Mouse (Mus musculus) heart, embryonic 11.5 days (tissue): ENCODE measurements at regions not wholly inside any gene's neighbourhood (a gene's known extent, or its start where the extent isn't known, plus 50 kb on each side); places are given as distances from the start of the nearest gene placed in this dataset.

ENCODE experiments used
- ATAC-seq: fragments of 200-750 bp; cut with Nextera tagmentation; replicated peaks from 2 replicates; pipeline ENCODE4 v1.8.0; 2017; ENCODE audit warnings: moderate library complexity; ENCODE audit not compliant: insufficient number of reproducible peaks, low FRiP score, low TSS enrichment
- H3K27ac ChIP-seq: fragments of 300-500 bp; sonication (generic); 2 replicates; pipeline ENCODE4 v1.5.1; 2014; ENCODE audit warnings: mild to moderate bottlenecking, low read depth, low read length
- H3K27me3 ChIP-seq: fragments of 300-500 bp; sonication (generic); 2 replicates; pipeline ENCODE4 v1.6.1; 2014; ENCODE audit warnings: mild to moderate bottlenecking, low read length, mixed read lengths; ENCODE audit not compliant: control insufficient read depth, insufficient read depth
- H3K36me3 ChIP-seq: fragments of 300-500 bp; sonication (generic); 2 replicates; pipeline ENCODE4 v1.6.1; 2014; ENCODE audit warnings: mild to moderate bottlenecking, low read length, moderate library complexity, mixed read lengths; ENCODE audit not compliant: control insufficient read depth, insufficient read depth
- H3K4me1 ChIP-seq: fragments of 300-500 bp; sonication (generic); 2 replicates; pipeline ENCODE4 v1.6.1; 2014; ENCODE audit warnings: low read length; ENCODE audit not compliant: control insufficient read depth, insufficient read depth
- H3K4me2 ChIP-seq: fragments of 300-500 bp; sonication (generic); 2 replicates; pipeline ENCODE4 v1.6.1; 2014; ENCODE audit warnings: mild to moderate bottlenecking, moderate library complexity
- H3K4me3 ChIP-seq: fragments of 300-500 bp; sonication (generic); 2 replicates; pipeline ENCODE4 v1.5.1; 2014; ENCODE audit warnings: low read depth, low read length
- H3K9ac ChIP-seq: fragments of 300-500 bp; sonication (generic); 2 replicates; pipeline ENCODE4 v1.6.1; 2014; ENCODE audit warnings: mild to moderate bottlenecking, low read depth, low read length, moderate library complexity
- H3K9me3 ChIP-seq: fragments of 300-500 bp; sonication (generic); replicated peaks from 2 replicates; pipeline ENCODE4 v1.6.1; 2016; ENCODE audit warnings: low read length; ENCODE audit not compliant: control insufficient read depth
- WGBS: fragments of 180-500 bp; shearing (Covaris S2); extraction: QIAGEN DNeasy Blood & Tissue Kit; methylation state at CpG from one replicate; pipeline ENCODE4 v1.1.7; 2014; ENCODE audit not compliant: insufficient replicate concordance; 5-methylcytosine and 5-hydroxymethylcytosine counted together

DNA sequence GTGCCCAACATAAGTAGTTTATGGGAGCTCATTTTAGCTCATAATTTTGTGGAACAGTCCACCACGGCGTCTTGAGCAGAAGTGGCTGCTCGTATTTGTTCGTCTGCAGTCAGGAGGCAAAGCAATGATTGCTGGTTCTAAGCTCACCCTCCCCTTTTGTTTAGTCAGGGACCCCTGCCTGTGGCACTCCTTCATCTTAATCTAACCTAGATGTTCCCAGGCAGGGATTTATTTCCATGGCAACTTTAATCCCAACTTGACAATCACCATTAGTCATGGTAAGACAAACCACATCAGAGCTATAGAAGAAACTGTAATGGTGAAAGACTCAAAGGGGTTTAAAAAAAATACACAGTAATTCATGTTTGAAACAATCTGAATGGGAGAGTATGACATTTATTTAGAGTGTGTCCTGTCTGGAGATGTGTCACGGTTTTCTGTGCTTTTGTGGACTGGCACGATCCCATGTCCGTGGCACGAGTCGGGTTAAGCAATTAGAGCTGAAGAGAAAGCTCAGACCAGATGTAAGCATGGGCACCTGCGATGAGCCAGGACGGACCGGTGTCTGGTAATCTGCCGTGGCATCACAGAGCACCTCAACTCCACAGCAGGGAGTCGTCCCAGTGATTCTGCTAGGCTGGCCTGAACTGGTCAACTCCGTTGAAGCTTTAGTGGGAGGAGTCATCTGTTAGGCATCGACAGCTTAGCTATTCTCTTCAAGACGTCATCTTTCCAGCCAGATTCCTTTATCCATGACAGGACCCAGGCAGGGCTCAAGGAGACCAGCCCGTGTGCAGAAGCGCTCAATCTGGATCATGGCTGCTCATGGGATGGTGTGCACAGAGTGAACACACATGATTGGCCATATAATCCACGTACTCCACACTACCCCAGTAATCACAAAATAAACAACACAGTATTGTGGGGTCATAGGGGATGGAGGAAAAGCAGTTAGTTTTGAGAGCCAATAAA is 281.5 kb downstream of the Ajap1 start:
- H3K4me1 ChIP-seq, result no peaks in the 10 kb centered on the region
- no peak overlapping the region for H3K27ac ChIP-seq
- no peaks in the 10 kb centered on the region for H3K9me3 ChIP-seq
- H3K4me3 ChIP-seq, result no peak overlapping the region
- no peak for ATAC-seq
- H3K36me3 ChIP-seq, result no peaks in the 10 kb centered on the region
- no peak overlapping the region for H3K9ac ChIP-seq
- 71% methylated on average over 20 of the region's 20 CpGs for WGBS
- H3K27me3 ChIP-seq, result no peaks in the 10 kb centered on the region
- H3K4me2 ChIP-seq, result no peak overlapping the region

DNA sequence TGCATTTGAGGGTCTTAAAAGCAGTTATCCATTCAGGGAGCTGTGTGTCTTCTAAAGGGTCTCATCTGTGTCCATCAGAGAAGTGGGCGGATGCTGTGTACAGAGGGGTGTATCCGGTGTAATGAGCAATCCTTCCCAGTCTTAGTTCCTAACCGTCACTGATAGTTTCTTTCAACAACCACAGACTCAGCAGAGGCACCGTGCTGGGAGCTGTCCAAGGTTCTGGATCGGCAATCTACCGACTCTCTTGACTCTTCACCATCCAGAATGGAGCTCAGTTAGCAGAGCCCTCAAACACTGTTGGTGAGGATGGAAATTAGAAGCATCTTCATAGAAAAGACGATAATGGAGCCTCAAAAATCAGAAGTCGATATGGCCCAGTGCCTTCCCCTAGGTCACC is 293.1 kb downstream of the Ajap1 start:
- Histone ChIP-seq H3K9ac (no peak overlapping the region), H3K9me3 (no peaks in the 10 kb centered on the region), H3K4me3 (no peak overlapping the region), H3K4me1 (peaks cover 13% of the 10 kb centered on the region), H3K36me3 (no peaks in the 10 kb centered on the region), H3K4me2 (no peak overlapping the region), H3K27ac (no peak overlapping the region), H3K27me3 (peaks cover 3% of the 10 kb centered on the region; the same call in 1 of the 2 replicates)
- no peak for ATAC-seq
- WGBS, result 4% methylated on average over 8 of the region's 8 CpGs

DNA sequence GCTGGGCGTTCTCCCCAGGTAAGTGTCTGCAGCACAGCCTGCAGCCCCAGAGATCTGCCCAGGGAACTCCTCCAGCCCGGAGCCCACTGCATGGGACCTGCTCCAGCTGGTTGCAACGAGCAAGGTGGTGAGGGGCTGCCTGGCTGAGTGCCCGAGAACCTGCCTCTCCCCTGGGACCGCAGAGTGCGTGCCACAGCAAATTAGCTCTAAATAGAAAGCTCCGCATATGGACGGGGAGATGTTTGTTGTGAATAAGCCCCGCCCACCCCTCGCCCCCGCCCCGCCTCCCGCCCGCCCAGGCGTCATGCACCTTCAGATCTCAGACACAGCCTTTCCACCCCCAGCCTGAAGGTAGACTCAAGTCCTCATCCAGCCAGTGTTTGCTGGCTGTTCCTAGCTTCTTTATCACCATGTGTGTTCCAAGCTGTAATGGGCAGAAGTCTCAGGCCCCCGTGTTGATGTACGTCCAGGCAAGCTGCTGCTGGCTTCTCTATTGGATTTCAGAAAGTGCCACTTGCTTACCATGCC is 294.0 kb downstream of the Ajap1 start:
- no peak for ATAC-seq
- WGBS, result 1% methylated on average over 17 of the region's 17 CpGs
- Histone ChIP-seq H3K27ac (no peak overlapping the region), H3K4me2 (peak overlapping the region; percentile 49), H3K4me3 (no peak overlapping the region), H3K36me3 (no peaks in the 10 kb centered on the region), H3K9me3 (no peaks in the 10 kb centered on the region), H3K27me3 (peaks cover 3% of the 10 kb centered on the region; the same call in 1 of the 2 replicates), H3K9ac (no peak overlapping the region), H3K4me1 (peaks cover 13% of the 10 kb centered on the region)

DNA sequence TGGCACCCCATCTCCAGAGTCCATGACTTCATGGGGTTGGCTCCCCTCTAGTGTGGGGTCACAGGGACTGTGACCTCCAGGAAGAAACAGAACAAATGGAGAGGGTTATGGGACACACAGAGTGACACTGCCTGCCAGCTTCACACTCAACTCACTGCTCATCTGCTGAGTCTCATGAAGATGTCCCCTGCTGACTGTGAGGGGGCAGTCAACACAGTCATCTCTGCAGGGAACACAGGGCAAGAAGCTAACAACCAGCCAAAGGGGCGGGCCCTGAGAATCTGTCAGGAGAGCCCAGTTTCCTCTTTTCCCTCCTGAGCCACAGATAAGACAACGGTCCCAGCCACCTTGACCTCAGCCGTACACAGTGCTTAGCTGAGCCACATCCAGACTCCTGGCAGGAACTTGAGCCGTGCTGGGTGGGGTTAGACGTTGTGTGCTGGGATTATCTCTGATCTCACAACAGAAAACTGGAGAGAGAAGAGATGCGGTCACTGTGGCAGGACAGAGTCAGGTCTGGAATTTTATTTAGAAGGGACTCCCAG is 294.6 kb downstream of the Ajap1 start:
- no peak for ATAC-seq
- Histone ChIP-seq H3K9ac (no peak overlapping the region), H3K4me3 (no peak overlapping the region), H3K4me2 (peak overlapping the region; percentile 49), H3K27me3 (peaks cover 8% of the 10 kb centered on the region), H3K4me1 (peaks cover 13% of the 10 kb centered on the region), H3K36me3 (no peaks in the 10 kb centered on the region), H3K9me3 (no peaks in the 10 kb centered on the region), H3K27ac (no peak overlapping the region)
- WGBS, result under 1% methylated on average over 6 of the region's 6 CpGs

DNA sequence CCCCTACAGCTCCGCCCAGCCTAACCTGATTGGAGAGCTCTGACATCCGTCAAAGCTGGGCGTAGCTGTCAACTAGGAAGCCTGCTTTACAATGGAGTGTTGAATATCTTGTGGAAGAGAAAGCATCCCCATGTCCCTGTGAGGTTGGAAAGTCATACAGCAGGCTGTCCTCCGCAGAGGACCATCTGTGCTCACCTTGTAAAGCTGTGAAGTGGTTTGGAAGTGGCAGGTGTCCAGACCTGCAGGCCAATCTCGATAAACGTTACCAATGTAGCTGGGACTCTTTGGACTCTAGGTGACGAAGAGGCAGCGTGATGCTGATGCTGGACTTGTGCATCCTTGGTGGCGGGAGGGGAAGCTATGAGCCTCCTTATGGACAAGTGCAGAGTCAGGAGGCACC is 305.1 kb downstream of the Ajap1 start:
- WGBS, result 81% methylated on average over 9 of the region's 9 CpGs
- no peak overlapping the region for H3K27ac ChIP-seq

DNA sequence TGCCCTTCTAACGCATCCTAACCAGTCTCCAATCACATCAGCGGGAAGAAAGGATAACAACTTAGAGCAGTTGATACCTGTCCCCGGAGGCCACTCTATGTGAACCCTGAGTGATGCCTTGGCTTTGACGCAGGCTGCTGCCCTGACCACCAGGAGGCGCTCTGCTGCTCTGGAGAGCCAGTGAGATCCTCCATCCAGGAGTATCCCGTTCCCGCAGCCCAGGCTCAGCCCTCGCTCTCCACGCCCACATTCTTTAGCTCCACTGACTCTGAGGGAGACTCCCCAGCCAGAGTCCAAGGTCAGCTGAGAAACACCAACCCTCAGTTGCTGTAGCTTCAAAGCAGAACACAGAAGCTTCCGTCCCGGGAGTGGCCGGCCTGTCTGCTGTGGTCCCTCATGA is 307.0 kb downstream of the Ajap1 start:
- no peak overlapping the region for H3K27ac ChIP-seq
- no peak; the same call in 1 of the 2 replicates for ATAC-seq

More for the DNA sequence above, 305.1 kb downstream of the Ajap1 start:
- Histone ChIP-seq H3K36me3 (no peaks in the 10 kb centered on the region), H3K9ac (no peak overlapping the region), H3K9me3 (no peaks in the 10 kb centered on the region; the same call in 1 of the 2 replicates), H3K4me2 (no peak overlapping the region), H3K4me1 (no peaks in the 10 kb centered on the region), H3K27me3 (no peaks in the 10 kb centered on the region; the same call in 1 of the 2 replicates), H3K4me3 (no peak overlapping the region)
- no peak for ATAC-seq

DNA sequence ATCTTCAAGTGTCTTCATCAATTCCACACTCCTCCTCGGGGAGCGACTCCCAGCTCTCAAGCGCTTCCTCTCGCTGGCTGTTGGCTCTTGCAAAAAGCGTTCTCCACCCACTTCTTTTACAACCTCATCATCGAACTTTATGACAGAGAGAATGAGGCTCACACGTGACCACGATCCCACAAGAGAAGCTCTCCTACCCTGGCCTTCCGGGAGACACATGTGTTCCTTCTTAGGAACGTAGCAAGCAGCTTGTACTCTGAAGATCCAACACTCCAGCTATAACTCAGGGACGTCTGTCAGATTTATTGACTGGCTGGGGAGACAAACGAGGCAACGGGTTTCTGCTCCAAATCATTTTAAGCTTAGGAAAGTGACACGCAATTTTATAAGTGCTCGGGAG is 307.5 kb downstream of the Ajap1 start:
- Histone ChIP-seq H3K4me3 (no peak overlapping the region), H3K36me3 (no peaks in the 10 kb centered on the region), H3K9me3 (no peaks in the 10 kb centered on the region; the same call in 1 of the 2 replicates), H3K4me1 (no peaks in the 10 kb centered on the region), H3K27ac (no peak overlapping the region), H3K4me2 (no peak overlapping the region), H3K27me3 (no peaks in the 10 kb centered on the region; the same call in 1 of the 2 replicates), H3K9ac (no peak overlapping the region)
- 84% methylated on average over 15 of the region's 15 CpGs for WGBS
- no peak for ATAC-seq

More for the DNA sequence above, 307.0 kb downstream of the Ajap1 start:
- Histone ChIP-seq H3K36me3 (no peaks in the 10 kb centered on the region), H3K4me3 (no peak overlapping the region), H3K9ac (no peak overlapping the region), H3K4me1 (no peaks in the 10 kb centered on the region), H3K9me3 (no peaks in the 10 kb centered on the region; the same call in 1 of the 2 replicates), H3K4me2 (peak overlapping the region; percentile 20; the same call in 1 of the 2 replicates), H3K27me3 (no peaks in the 10 kb centered on the region; the same call in 1 of the 2 replicates)
- 3% methylated on average over 12 of the region's 12 CpGs for WGBS

DNA sequence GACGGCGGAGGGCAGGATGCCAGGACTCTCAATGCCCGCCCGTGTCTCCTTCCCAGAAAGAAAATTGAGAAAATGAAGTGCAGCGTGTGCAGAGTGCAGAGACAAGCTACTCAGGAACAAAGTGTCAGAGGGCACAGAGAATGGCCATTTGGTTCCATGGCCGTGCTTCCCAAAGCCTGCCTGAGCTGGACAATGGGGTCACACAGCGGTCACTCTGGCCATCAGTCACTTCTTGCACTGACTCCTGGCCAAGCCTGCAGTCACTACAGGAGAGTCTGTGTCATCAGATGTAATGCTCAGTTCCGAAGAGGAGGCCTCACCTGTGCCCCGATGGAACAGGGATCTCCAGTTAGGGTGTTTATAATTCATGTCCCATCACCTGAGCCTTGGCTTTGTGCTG is 312.6 kb downstream of the Ajap1 start:
- 77% methylated on average over 9 of the region's 9 CpGs for WGBS
- Histone ChIP-seq H3K9me3 (no peaks in the 10 kb centered on the region; the same call in 1 of the 2 replicates), H3K27ac (no peak overlapping the region), H3K36me3 (no peaks in the 10 kb centered on the region), H3K4me3 (no peak overlapping the region), H3K27me3 (no peaks in the 10 kb centered on the region), H3K9ac (no peak overlapping the region), H3K4me2 (no peak overlapping the region), H3K4me1 (no peaks in the 10 kb centered on the region)
- ATAC-seq, result no peak
